Mouse (Mus musculus) forebrain, embryonic 11.5 days (tissue): ENCODE results near the gene Picalm. TPM values are rescaled to one million over a fixed set of nuclear protein-coding genes. Genes with fewer than 3 reads are reported as not detected.

ENCODE experiments used
- ATAC-seq: fragments of 200-750 bp; cut with Nextera tagmentation; replicated peaks from 2 replicates; pipeline ENCODE4 v1.8.0; 2017; ENCODE audit warnings: moderate TSS enrichment; ENCODE audit not compliant: low FRiP score
- DNase-seq: peaks from one replicate; pipeline ENCODE4 v3.0.0-alpha.2; 2017; ENCODE audit warnings: low spot score
- H3K27ac ChIP-seq: fragments of 300-500 bp; sonication (generic); 2 replicates; pipeline ENCODE4 v1.5.1; 2014; ENCODE audit warnings: low read depth, low read length
- H3K27me3 ChIP-seq: fragments of 300-500 bp; sonication (generic); 2 replicates; pipeline ENCODE4 v1.6.1; 2014; ENCODE audit warnings: mild to moderate bottlenecking, low read length, mixed read lengths; ENCODE audit not compliant: control insufficient read depth, insufficient read depth
- H3K36me3 ChIP-seq: fragments of 300-500 bp; sonication (generic); 2 replicates; pipeline ENCODE4 v1.6.1; 2014; ENCODE audit warnings: mild to moderate bottlenecking, low read length, moderate library complexity, mixed read lengths; ENCODE audit not compliant: control insufficient read depth, insufficient read depth
- H3K4me1 ChIP-seq: fragments of 300-500 bp; sonication (generic); replicated peaks from 2 replicates; pipeline ENCODE4 v1.6.1; 2014; ENCODE audit warnings: low read length, mixed read lengths; ENCODE audit not compliant: control insufficient read depth, insufficient read depth
- H3K4me2 ChIP-seq: fragments of 300-500 bp; sonication (generic); 2 replicates; pipeline ENCODE4 v1.6.1; 2014; ENCODE audit warnings: low read depth, mild to moderate bottlenecking, low read length, moderate library complexity, mixed read lengths; ENCODE audit not compliant: severe bottlenecking
- H3K4me3 ChIP-seq: fragments of 300-500 bp; sonication (generic); 2 replicates; pipeline ENCODE4 v1.5.1; 2014; ENCODE audit warnings: low read depth, low read length
- H3K9ac ChIP-seq: fragments of 300-500 bp; sonication (generic); 2 replicates; pipeline ENCODE4 v1.6.1; 2014; ENCODE audit warnings: low read length
- H3K9me3 ChIP-seq: fragments of 300-500 bp; sonication (generic); 2 replicates; pipeline ENCODE4 v1.6.1; 2016; ENCODE audit warnings: low read length, mixed read lengths; ENCODE audit not compliant: control insufficient read depth
- WGBS: fragments of 180-500 bp; shearing (Covaris S2); extraction: QIAGEN DNeasy Blood & Tissue Kit; methylation state at CpG from one replicate; pipeline ENCODE4 v1.1.7; 2014; 5-methylcytosine and 5-hydroxymethylcytosine counted together
- polyA plus RNA-seq: library from polyadenylated mRNA; unstranded; fragments of >200 nt; fragmentation: Nextera tagmentation; extraction: Ambion mirVana; gene quantifications from 2 replicates; pipeline ENCODE4 v1.2.1, GENCODE M21; 2014

The Picalm gene
- polyA plus RNA-seq, 1 experiment from 2014 or later = 36.7 TPM

DNA sequence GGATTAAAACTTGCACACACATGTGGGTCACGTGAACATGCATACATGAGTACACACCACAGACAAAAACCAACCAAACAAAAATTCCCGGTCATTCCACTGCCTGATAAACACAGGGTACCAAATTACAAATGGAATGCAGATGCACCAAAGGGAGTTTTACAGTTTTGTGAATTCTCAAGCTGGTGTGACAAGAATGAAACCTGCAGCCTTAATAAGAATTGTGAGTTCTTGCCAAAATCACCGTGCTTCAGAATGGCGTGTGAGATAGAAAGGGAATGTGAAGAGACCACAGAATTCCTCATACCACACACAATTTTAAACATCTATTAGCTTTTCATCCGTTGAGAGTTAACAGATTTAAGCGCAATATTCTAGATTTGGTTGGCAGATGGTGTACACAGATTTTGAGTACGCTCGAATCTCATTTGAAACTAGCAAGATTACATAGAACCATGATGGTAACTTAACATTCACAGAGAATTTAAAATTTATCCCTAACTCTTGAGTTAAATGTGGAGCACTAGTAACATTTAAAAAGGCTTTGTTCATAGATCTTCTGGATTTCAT, 1.3 kb upstream of the Picalm start:
- Histone ChIP-seq H3K9me3 (no peaks in the 10 kb centered on the region), H3K4me2 (peak overlapping the region; percentile 64; the same call in 1 of the 2 replicates), H3K27ac (peak overlapping the region; percentile 91; the same call in 1 of the 2 replicates), H3K9ac (peak overlapping the region; percentile 97; the same call in 1 of the 2 replicates), H3K4me3 (peak overlapping the region; percentile 95), H3K36me3 (no peaks in the 10 kb centered on the region), H3K27me3 (no peaks in the 10 kb centered on the region), H3K4me1 (no peaks in the 10 kb centered on the region)
- DNase-seq (no peak), ATAC-seq (no peak)
- WGBS = 80% methylated on average over 8 of the region's 8 CpGs

DNA sequence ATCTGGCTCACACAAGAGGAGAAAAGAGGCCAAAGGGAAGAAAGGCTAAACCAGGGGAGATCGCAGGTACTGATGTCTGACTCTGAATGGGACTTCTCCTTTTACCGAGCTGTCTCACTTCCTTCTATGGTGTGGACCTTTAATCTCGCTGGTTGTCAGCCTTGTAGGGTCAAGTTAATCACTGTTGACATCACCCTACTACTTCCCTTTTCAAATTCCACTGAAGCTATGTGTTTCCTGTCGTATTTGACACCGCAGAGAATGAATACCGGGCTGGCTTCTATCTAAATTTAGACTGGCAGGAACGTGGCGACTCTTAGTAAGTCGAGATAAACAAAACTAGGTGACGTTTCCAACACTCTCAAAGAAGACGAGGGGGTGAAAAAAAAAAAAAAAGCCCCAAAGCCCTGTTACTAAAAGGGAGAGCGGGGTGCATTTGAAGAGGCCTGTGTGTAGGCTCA, 712 bp upstream of the Picalm start:
- peak; percentile 51 for DNase-seq
- no peaks in the 10 kb centered on the region for H3K27me3 ChIP-seq
- peak overlapping the region; percentile 95 for H3K4me3 ChIP-seq
- H3K27ac ChIP-seq = peak overlapping the region; percentile 91
- 1% methylated on average over 12 of the region's 12 CpGs for WGBS
- peak overlapping the region; percentile 64 for H3K4me2 ChIP-seq
- H3K4me1 ChIP-seq = no peaks in the 10 kb centered on the region
- ATAC-seq = peak; percentile 6
- no peaks in the 10 kb centered on the region for H3K9me3 ChIP-seq
- peak overlapping the region; percentile 97 for H3K9ac ChIP-seq
- no peaks in the 10 kb centered on the region for H3K36me3 ChIP-seq

DNA sequence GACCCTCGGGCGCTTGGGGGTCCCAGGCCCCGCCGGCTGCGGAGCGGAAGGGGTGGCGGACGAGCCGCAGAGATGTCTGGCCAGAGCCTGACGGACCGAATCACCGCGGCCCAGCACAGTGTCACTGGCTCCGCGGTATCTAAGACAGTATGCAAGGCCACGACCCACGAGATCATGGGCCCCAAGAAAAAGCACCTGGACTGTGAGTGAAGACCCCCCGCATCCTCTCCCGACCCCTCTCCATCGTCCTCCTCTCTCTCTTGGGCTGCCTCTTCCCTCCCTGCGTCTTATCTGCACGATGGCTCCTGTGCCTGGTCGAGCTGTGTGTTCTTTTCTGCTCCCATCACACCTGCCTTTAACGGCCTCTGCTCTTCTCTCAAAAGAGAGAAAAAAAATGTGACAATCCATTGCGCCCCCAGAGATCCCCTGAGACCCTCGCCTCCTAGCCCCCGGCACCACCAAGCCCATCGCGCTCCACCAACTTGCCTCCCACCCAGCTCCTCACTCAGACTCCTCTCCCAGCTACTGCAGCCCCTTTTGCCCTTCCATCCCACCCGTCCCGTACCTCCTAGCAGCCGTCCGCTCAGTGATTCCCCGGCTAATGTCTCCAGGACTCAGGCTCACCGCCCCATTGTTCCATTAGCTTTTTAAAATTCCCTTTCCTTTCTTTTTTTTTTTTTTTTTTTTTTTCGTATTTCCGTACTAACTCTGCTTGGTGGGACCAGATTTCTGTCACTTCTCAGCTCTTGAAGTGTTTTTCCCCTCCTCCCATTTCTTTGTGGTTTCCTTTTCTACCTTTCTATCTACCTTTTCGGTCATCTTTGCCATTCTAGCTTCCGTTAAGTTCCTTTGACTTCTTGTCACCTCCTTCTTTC, 725 bp downstream of the Picalm start:
- Histone ChIP-seq H3K27me3 (no peaks in the 10 kb centered on the region), H3K4me1 (no peaks in the 10 kb centered on the region), H3K4me2 (peak overlapping the region; percentile 77), H3K9me3 (no peaks in the 10 kb centered on the region), H3K36me3 (no peaks in the 10 kb centered on the region), H3K4me3 (peak overlapping the region; percentile 95), H3K27ac (peak overlapping the region; percentile 91), H3K9ac (peak overlapping the region; percentile 97)
- DNase-seq (peak; percentile 63), ATAC-seq (peak; percentile 76)
- WGBS = under 1% methylated on average over 39 of the region's 39 CpGs

DNA sequence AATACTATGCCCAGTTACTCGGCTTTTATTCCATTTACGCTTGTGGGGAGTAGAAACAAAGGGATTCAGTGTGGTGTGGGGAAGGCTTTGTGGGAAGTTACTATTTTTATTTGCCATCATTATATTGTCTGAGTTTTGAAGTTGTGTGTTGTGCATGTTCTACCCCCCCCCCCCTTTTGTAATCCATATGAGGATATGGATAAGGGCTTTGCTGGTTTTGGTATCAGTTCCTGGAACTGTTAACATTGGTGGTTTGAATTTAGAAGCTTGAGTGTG, 1.3 kb downstream of the Picalm start:
- DNase-seq = no peak

DNA sequence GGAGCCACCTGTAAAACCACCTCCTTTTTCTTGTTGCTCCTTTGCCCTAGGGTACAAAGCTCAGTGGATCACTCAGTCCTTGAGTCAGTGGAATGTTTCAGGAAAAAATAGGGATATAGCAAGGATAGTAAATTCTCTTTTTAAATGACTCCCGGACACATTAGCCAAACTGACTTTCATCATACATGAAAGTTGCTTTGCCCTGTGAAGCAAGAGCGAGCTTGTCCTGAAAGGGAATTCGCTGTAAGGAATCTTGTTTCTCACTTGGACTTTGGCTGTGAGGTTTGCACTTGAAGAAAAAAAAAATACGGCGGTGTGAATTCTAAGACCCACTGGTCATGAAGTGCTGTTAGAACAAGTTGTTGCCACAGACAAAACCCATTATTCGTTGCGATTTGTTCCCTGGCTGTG, 1.8 kb downstream of the Picalm start:
- Histone ChIP-seq H3K36me3 (no peaks in the 10 kb centered on the region), H3K9ac (peak overlapping the region; percentile 97), H3K4me1 (no peaks in the 10 kb centered on the region), H3K27ac (no peak overlapping the region), H3K27me3 (no peaks in the 10 kb centered on the region), H3K9me3 (no peaks in the 10 kb centered on the region), H3K4me3 (peak overlapping the region; percentile 95), H3K4me2 (peak overlapping the region; percentile 77)
- 29% methylated on average over 7 of the region's 7 CpGs for WGBS
- ATAC-seq = no peak
- no peak for DNase-seq

More for the DNA sequence above, 1.3 kb downstream of the Picalm start:
- H3K9ac ChIP-seq = peak overlapping the region; percentile 97
- H3K27me3 ChIP-seq = no peaks in the 10 kb centered on the region
- H3K4me2 ChIP-seq = peak overlapping the region; percentile 77
- H3K9me3 ChIP-seq = no peaks in the 10 kb centered on the region
- peak overlapping the region; percentile 95 for H3K4me3 ChIP-seq
- H3K36me3 ChIP-seq = no peaks in the 10 kb centered on the region
- no peak overlapping the region for H3K27ac ChIP-seq
- ATAC-seq = no peak
- no peaks in the 10 kb centered on the region for H3K4me1 ChIP-seq
- 1% methylated on average over 2 of the region's 2 CpGs for WGBS

DNA sequence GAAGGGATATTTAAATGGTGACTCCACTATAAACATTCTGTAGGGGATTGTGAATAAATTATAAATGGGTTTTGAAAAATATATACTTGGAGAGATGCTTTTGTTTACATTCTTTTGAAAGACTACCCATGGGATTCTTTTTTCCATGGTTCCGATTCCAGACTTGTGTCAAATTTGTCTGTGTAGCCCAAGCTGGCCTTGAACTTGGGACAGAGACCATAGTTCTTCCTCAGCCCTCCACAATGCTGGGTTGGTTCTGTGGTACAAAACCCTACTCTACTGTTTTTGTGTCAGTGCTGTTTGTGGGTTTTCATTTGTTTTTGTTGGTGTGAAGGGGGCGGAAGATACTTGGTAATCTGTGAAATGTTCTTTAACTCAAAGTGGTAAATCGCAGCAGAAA, 2.3 kb downstream of the Picalm start:
- H3K27ac ChIP-seq = no peak overlapping the region
- no peak for DNase-seq

DNA sequence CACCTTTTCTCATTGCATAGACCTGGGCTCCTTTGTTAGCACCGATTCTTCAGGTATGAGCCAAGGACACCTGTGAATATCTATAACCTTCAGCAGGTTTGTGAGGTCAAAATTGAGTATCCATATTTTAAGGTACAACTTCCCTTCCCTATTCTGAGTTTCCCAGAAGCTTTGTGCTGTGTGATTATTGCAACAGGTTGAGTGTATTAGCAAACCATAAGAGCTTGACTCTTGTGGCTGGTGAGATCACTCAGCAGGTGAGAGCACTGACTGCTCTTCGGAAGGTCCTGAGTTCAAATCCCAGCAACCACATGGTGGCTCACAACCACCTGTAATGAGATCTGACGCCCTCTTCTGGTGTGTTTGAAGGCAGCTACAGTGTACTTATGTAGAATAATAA, 6.7 kb downstream of the Picalm start:
- DNase-seq = no peak
- H3K27ac ChIP-seq = no peak overlapping the region
- 88% methylated on average over 3 of the region's 3 CpGs for WGBS
- no peak overlapping the region for H3K9ac ChIP-seq
- no peaks in the 10 kb centered on the region for H3K4me1 ChIP-seq
- H3K4me2 ChIP-seq = no peak overlapping the region
- no peaks in the 10 kb centered on the region for H3K9me3 ChIP-seq
- no peaks in the 10 kb centered on the region for H3K36me3 ChIP-seq
- no peak for ATAC-seq
- H3K27me3 ChIP-seq = no peaks in the 10 kb centered on the region
- H3K4me3 ChIP-seq = no peak overlapping the region

More for the DNA sequence above, 2.3 kb downstream of the Picalm start:
- H3K4me2 ChIP-seq = peak overlapping the region; percentile 77; the same call in 1 of the 2 replicates
- no peaks in the 10 kb centered on the region for H3K27me3 ChIP-seq
- H3K4me3 ChIP-seq = peak overlapping the region; percentile 95
- no peaks in the 10 kb centered on the region for H3K9me3 ChIP-seq
- no peak for ATAC-seq
- H3K4me1 ChIP-seq = no peaks in the 10 kb centered on the region
- peak overlapping the region; percentile 97 for H3K9ac ChIP-seq
- no peaks in the 10 kb centered on the region for H3K36me3 ChIP-seq
- 78% methylated on average over 3 of the region's 3 CpGs for WGBS

DNA sequence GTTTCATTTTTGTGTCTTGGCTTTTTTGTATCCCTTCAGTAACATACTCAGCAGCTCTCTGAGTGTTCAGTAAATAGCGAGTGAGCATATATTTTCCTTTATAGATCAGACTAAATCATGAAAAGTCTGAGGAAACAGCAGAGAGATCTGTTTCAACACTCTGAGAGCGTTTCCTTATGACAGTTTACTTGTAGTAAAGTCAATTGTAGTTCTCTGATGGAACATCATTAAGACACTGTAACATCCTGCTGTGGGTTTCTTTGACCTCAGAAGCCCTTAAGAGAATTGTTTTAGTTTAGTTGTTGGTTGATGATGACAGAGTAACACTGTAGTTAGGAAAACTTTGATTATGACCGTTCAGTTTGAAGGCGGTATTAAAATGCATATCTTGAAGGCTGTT, 8.3 kb downstream of the Picalm start:
- Histone ChIP-seq H3K9me3 (no peaks in the 10 kb centered on the region), H3K27me3 (no peaks in the 10 kb centered on the region), H3K4me1 (no peaks in the 10 kb centered on the region), H3K4me2 (no peak overlapping the region), H3K9ac (no peak overlapping the region), H3K36me3 (no peaks in the 10 kb centered on the region), H3K27ac (no peak overlapping the region), H3K4me3 (no peak overlapping the region)
- no peak for ATAC-seq
- WGBS = 90% methylated on average over 4 of the region's 4 CpGs
- DNase-seq = no peak
